Mouse (Mus musculus): ENCODE data around the gene Gm9958.

GRCm38 (mm10) chr5:90405210-90405609, 38.2 kb downstream of the Gm9958 start:
- peak; percentile 72 for TF ChIP-seq CTCF (IDR thresholded peaks at IDR 0.05; ENCODE audit: low read depth, low read length)
- TF ChIP-seq POLR2A (IDR thresholded peaks at IDR 0.05; ENCODE audit: extremely low read depth, insufficient read depth, low read length): no peak

Data from liver, adult 2 months (tissue).